Mouse (Mus musculus) heart, adult 2 months (tissue): ENCODE data around the gene Stpg3.

Experiments
- CTCF ChIP-seq: fragments of 200-600 bp; IDR thresholded peaks from 2 replicates; pipeline ENCODE4 v1.8.1; 2022; ENCODE audit warnings: antibody characterized with exemption, mild to moderate bottlenecking, moderate library complexity
- EP300 ChIP-seq: fragments of 200-500 bp; IDR thresholded peaks from 2 replicates; pipeline ENCODE4 v1.6.1; 2011; ENCODE audit warnings: low read depth, low read length, control low read depth; ENCODE audit not compliant: insufficient read depth
- POLR2A ChIP-seq: fragments of 200-500 bp; IDR thresholded peaks from 2 replicates; pipeline ENCODE4 v1.6.1; 2011; ENCODE audit warnings: mild to moderate bottlenecking, low read depth, low read length, control low read depth; ENCODE audit not compliant: insufficient read depth

- TF ChIP-seq CTCF (no peak), POLR2A (no peak), EP300 (no peak)
Measured at GRCm38 (mm10) chr2:25175690-25176078, 38.8 kb downstream of the Stpg3 start.
